Mouse (Mus musculus): ENCODE data around the gene Gas2l1.

- TF ChIP-seq POLR2A (IDR thresholded peaks at IDR 0.05; ENCODE audit: insufficient read length, low read depth), result no peak
- TF ChIP-seq POLR2AphosphoS2 (IDR thresholded peaks at IDR 0.05; ENCODE audit: insufficient read length, low read depth), result no peak
- TF ChIP-seq CEBPB (IDR thresholded peaks at IDR 0.05; ENCODE audit: insufficient read depth, poor library complexity, severe bottlenecking), result no peak
These were observed 32.0 kb downstream of the Gas2l1 start for GRCm38 (mm10) chr11:5033136-5033535.

All from myocyte (in vitro differentiated cells).